Mouse (Mus musculus) G1E (cell line): Measurements from ENCODE around the gene Tnni3. TPM values are rescaled to one million over a fixed set of nuclear protein-coding genes. Genes with fewer than 3 reads are reported as not detected.

Experiments used
- ATAC-seq: 2 replicates; pipeline ENCODE4 v1.8.0; 2016; ENCODE audit warnings: mild to moderate bottlenecking; ENCODE audit not compliant: insufficient number of reproducible peaks, poor library complexity, low FRiP score, severe bottlenecking; ENCODE audit errors: extremely low read depth
- DNase-seq: peaks from one replicate; pipeline ENCODE4 v3.0.0; 2012; ENCODE audit warnings: low spot score
- H3K27me3 ChIP-seq: 2 replicates; pipeline ENCODE4 v1.6.1; 2012; ENCODE audit warnings: mild to moderate bottlenecking, low read length, inconsistent platforms; ENCODE audit not compliant: insufficient read depth
- H3K36me3 ChIP-seq: replicated peaks from 2 replicates; pipeline ENCODE3; 2012; ENCODE audit warnings: mild to moderate bottlenecking, inconsistent platforms
- H3K4me1 ChIP-seq: 2 replicates; pipeline ENCODE4 v1.6.1; 2012; ENCODE audit warnings: low read depth, low read length, inconsistent platforms, mixed read lengths; ENCODE audit not compliant: insufficient read depth
- H3K4me3 ChIP-seq: 2 replicates; pipeline ENCODE4 v1.5.1; 2012; ENCODE audit warnings: low read depth, mild to moderate bottlenecking, inconsistent platforms, low read length, moderate library complexity, mixed read lengths
- H3K9me3 ChIP-seq: replicated peaks from 2 replicates; pipeline ENCODE4 v1.6.1; 2012; ENCODE audit warnings: inconsistent platforms
- CTCF ChIP-seq: IDR thresholded peaks from 2 replicates; pipeline ENCODE4 v1.5.1; 2012; ENCODE audit warnings: low read depth, low read length, inconsistent platforms, mixed read lengths
- GATA1 ChIP-seq: IDR thresholded peaks from 2 replicates; pipeline ENCODE4 v1.6.1; 2012; ENCODE audit warnings: borderline replicate concordance, low read length, inconsistent platforms, mixed read lengths
- GATA2 ChIP-seq: IDR thresholded peaks from 2 replicates; pipeline ENCODE4 v1.6.1; 2012; ENCODE audit warnings: low read depth, low read length, inconsistent platforms, borderline replicate concordance
- POLR2AphosphoS5 ChIP-seq: IDR thresholded peaks from 2 replicates; pipeline ENCODE4 v1.6.1; 2012; ENCODE audit warnings: low read depth, low read length, inconsistent platforms; ENCODE audit not compliant: insufficient replicate concordance
- TAL1 ChIP-seq: conservative IDR thresholded peaks from 2 replicates; pipeline ENCODE4 v1.6.1; 2012; ENCODE audit warnings: low read depth, low read length, inconsistent platforms, mixed read lengths
- polyA plus RNA-seq: library from polyadenylated mRNA; stranded (reverse); fragments of >175 nt; gene quantifications from 2 replicates; pipeline ENCODE4 v1.2.3, GENCODE M21; 2012
- total RNA-seq, 2 experiments: library from RNA; stranded (forward) in 1 of 2; stranded (reverse) in 1 of 2; fragments of 200-1000 nt in 1 of 2; fragments of >200 nt in 1 of 2; fragmentation: Nextera tagmentation in 1 of 2; gene quantifications; 2 replicates each; pipeline ENCODE4 v1.2.3; 2014 to 2017

The Tnni3 gene
- total and polyA plus RNA-seq, 3 experiments: 0.15 TPM; not detected in 2

- DNase-seq: no peak
These were observed 45.8 kb downstream of the Tnni3 start for GRCm38 (mm10) chr7:4478021-4478795.

GRCm38 (mm10) chr7:4473940-4474339 is 50.1 kb downstream of the Tnni3 start:
- ATAC-seq: no peak
- TF ChIP-seq TAL1: no peak
- no peak for TF ChIP-seq POLR2AphosphoS5
- no peak for TF ChIP-seq GATA2
- TF ChIP-seq CTCF: no peak
- no peak for TF ChIP-seq GATA1

More at GRCm38 (mm10) chr7:4478021-4478795, 45.8 kb downstream of the Tnni3 start:
- H3K9me3 ChIP-seq: no peaks in the 10 kb centered on the region
- H3K36me3 ChIP-seq: peaks cover 36% of the 10 kb centered on the region
- no peak; the same call in 1 of the 2 replicates for ATAC-seq
- peaks cover 13% of the 10 kb centered on the region for H3K4me1 ChIP-seq
- H3K4me3 ChIP-seq: peak overlapping the region; percentile 10; the same call in 1 of the 2 replicates
- TF ChIP-seq TAL1: no peak
- no peak for TF ChIP-seq GATA2
- TF ChIP-seq CTCF: no peak
- TF ChIP-seq POLR2AphosphoS5: no peak
- no peak for TF ChIP-seq GATA1
- H3K27me3 ChIP-seq: peaks cover 25% of the 10 kb centered on the region

GRCm38 (mm10) chr7:4471179-4471555 is 52.9 kb downstream of the Tnni3 start:
- Histone ChIP-seq H3K4me1 (no peaks in the 10 kb centered on the region), H3K4me3 (no peak overlapping the region), H3K9me3 (no peaks in the 10 kb centered on the region), H3K36me3 (no peaks in the 10 kb centered on the region), H3K27me3 (peaks cover 24% of the 10 kb centered on the region)
- no peak for ATAC-seq
- DNase-seq: no peak
- TF ChIP-seq GATA1 (no peak), GATA2 (no peak), CTCF (no peak), TAL1 (no peak), POLR2AphosphoS5 (no peak)

More at GRCm38 (mm10) chr7:4473940-4474339, 50.1 kb downstream of the Tnni3 start:
- H3K36me3 ChIP-seq: no peaks in the 10 kb centered on the region
- H3K9me3 ChIP-seq: no peaks in the 10 kb centered on the region
- peaks cover 12% of the 10 kb centered on the region for H3K4me1 ChIP-seq
- H3K4me3 ChIP-seq: no peak overlapping the region
- H3K27me3 ChIP-seq: peaks cover 34% of the 10 kb centered on the region
- no peak for DNase-seq

GRCm38 (mm10) chr7:4470275-4471178 is 53.5 kb downstream of the Tnni3 start:
- ATAC-seq: no peak
- Histone ChIP-seq H3K36me3 (no peaks in the 10 kb centered on the region), H3K4me3 (no peak overlapping the region), H3K27me3 (peaks cover 24% of the 10 kb centered on the region), H3K4me1 (no peaks in the 10 kb centered on the region), H3K9me3 (no peaks in the 10 kb centered on the region)
- TF ChIP-seq GATA1 (no peak), TAL1 (no peak), POLR2AphosphoS5 (no peak), GATA2 (no peak), CTCF (no peak)
- no peak for DNase-seq

Other genes starting within 250 kb of the Tnni3 start
- gene Ncr1, start 186.5 kb downstream of the Tnni3 start, total RNA-seq (2014; fragmentation: Nextera tagmentation): not detected in 2 replicates
- gene Ncr1, start 186.5 kb downstream of the Tnni3 start, total RNA-seq (2017): 0.05 TPM in 1 of 2 replicates, not detected in the other
- gene Ncr1, start 186.5 kb downstream of the Tnni3 start, polyA plus RNA-seq: not detected in 2 replicates
- gene Gp6, start 126.5 kb downstream of the Tnni3 start, total RNA-seq (2014; fragmentation: Nextera tagmentation): 3.1 and 11.8 TPM in 2 replicates
- 0.29 and 0.44 TPM in 2 replicates for gene Gp6, start 126.5 kb downstream of the Tnni3 start, total RNA-seq (2017)
- gene Gp6, start 126.5 kb downstream of the Tnni3 start, polyA plus RNA-seq: 0.05 and 0.11 TPM in 2 replicates
- 9.0 and 12.3 TPM in 2 replicates for gene Rdh13, start 78.6 kb downstream of the Tnni3 start, total RNA-seq (2014; fragmentation: Nextera tagmentation)
- gene Rdh13, start 78.6 kb downstream of the Tnni3 start, total RNA-seq (2017): 14.3 and 16.7 TPM in 2 replicates
- gene Rdh13, start 78.6 kb downstream of the Tnni3 start, polyA plus RNA-seq: 5.2 and 5.4 TPM in 2 replicates
- not detected in 2 replicates for gene Eps8l1, start 63.6 kb downstream of the Tnni3 start, total RNA-seq (2014; fragmentation: Nextera tagmentation)
- 0.11 TPM in 1 of 2 replicates, not detected in the other for gene Eps8l1, start 63.6 kb downstream of the Tnni3 start, total RNA-seq (2017)
- gene Eps8l1, start 63.6 kb downstream of the Tnni3 start, polyA plus RNA-seq: not detected in 2 replicates
- gene Ppp1r12c, start 22.5 kb downstream of the Tnni3 start, total RNA-seq (2014; fragmentation: Nextera tagmentation): 91.9 and 100 TPM in 2 replicates
- 91.1 and 99.8 TPM in 2 replicates for gene Ppp1r12c, start 22.5 kb downstream of the Tnni3 start, total RNA-seq (2017)
- gene Ppp1r12c, start 22.5 kb downstream of the Tnni3 start, polyA plus RNA-seq: 135 and 173 TPM in 2 replicates
- gene Tnnt1, start 7.8 kb downstream of the Tnni3 start, total RNA-seq (2014; fragmentation: Nextera tagmentation): not detected in 2 replicates
- 0.17 TPM in 1 of 2 replicates, not detected in the other for gene Tnnt1, start 7.8 kb downstream of the Tnni3 start, total RNA-seq (2017)
- gene Tnnt1, start 7.8 kb downstream of the Tnni3 start, polyA plus RNA-seq: 0.22 and 0.35 TPM in 2 replicates
- gene Dnaaf3, start 8.2 kb upstream of the Tnni3 start, total RNA-seq (2014; fragmentation: Nextera tagmentation): not detected in 2 replicates
- gene Dnaaf3, start 8.2 kb upstream of the Tnni3 start, total RNA-seq (2017): not detected in 2 replicates
- not detected in 2 replicates for gene Dnaaf3, start 8.2 kb upstream of the Tnni3 start, polyA plus RNA-seq
- gene Syt5, start 23.3 kb upstream of the Tnni3 start, total RNA-seq (2014; fragmentation: Nextera tagmentation): not detected in 2 replicates
- not detected in 2 replicates for gene Syt5, start 23.3 kb upstream of the Tnni3 start, total RNA-seq (2017)
- gene Syt5, start 23.3 kb upstream of the Tnni3 start, polyA plus RNA-seq: not detected in 2 replicates
- gene Ptprh, start 79.8 kb upstream of the Tnni3 start, total RNA-seq (2014; fragmentation: Nextera tagmentation): not detected in 2 replicates
- gene Ptprh, start 79.8 kb upstream of the Tnni3 start, total RNA-seq (2017): 0.05 and 0.06 TPM in 2 replicates
- gene Ptprh, start 79.8 kb upstream of the Tnni3 start, polyA plus RNA-seq: not detected in 2 replicates
- gene Tmem86b, start 107.2 kb upstream of the Tnni3 start, total RNA-seq (2014; fragmentation: Nextera tagmentation): 10.3 and 40.0 TPM in 2 replicates
- gene Tmem86b, start 107.2 kb upstream of the Tnni3 start, total RNA-seq (2017): 9.3 and 10.4 TPM in 2 replicates
- 3.8 and 4.8 TPM in 2 replicates for gene Tmem86b, start 107.2 kb upstream of the Tnni3 start, polyA plus RNA-seq
- 97.4 and 108 TPM in 2 replicates for gene Ppp6r1, start 134.8 kb upstream of the Tnni3 start, total RNA-seq (2014; fragmentation: Nextera tagmentation)
- gene Ppp6r1, start 134.8 kb upstream of the Tnni3 start, total RNA-seq (2017): 90.5 and 90.7 TPM in 2 replicates
- 208 and 223 TPM in 2 replicates for gene Ppp6r1, start 134.8 kb upstream of the Tnni3 start, polyA plus RNA-seq
- 55.3 and 67.8 TPM in 2 replicates for gene Hspbp1, start 160.8 kb upstream of the Tnni3 start, total RNA-seq (2014; fragmentation: Nextera tagmentation)
- 26.5 and 30.6 TPM in 2 replicates for gene Hspbp1, start 160.8 kb upstream of the Tnni3 start, total RNA-seq (2017)
- gene Hspbp1, start 160.8 kb upstream of the Tnni3 start, polyA plus RNA-seq: 124 and 152 TPM in 2 replicates
- gene Brsk1, start 166.4 kb upstream of the Tnni3 start, total RNA-seq (2014; fragmentation: Nextera tagmentation): not detected in 2 replicates
- gene Brsk1, start 166.4 kb upstream of the Tnni3 start, total RNA-seq (2017): 0.44 TPM in 1 of 2 replicates, not detected in the other
- not detected in 2 replicates for gene Brsk1, start 166.4 kb upstream of the Tnni3 start, polyA plus RNA-seq
- gene Tmem150b, start 201.0 kb upstream of the Tnni3 start, total RNA-seq (2014; fragmentation: Nextera tagmentation): 1.1 and 1.7 TPM in 2 replicates
- gene Tmem150b, start 201.0 kb upstream of the Tnni3 start, total RNA-seq (2017): 1.2 and 1.7 TPM in 2 replicates
- 0.11 and 0.21 TPM in 2 replicates for gene Tmem150b, start 201.0 kb upstream of the Tnni3 start, polyA plus RNA-seq
- 79.7 and 108 TPM in 2 replicates for gene Kmt5c, start 215.9 kb upstream of the Tnni3 start, total RNA-seq (2014; fragmentation: Nextera tagmentation)
- gene Kmt5c, start 215.9 kb upstream of the Tnni3 start, total RNA-seq (2017): 34.8 and 39.0 TPM in 2 replicates
- gene Kmt5c, start 215.9 kb upstream of the Tnni3 start, polyA plus RNA-seq: 232 and 325 TPM in 2 replicates
- gene Cox6b2, start 228.9 kb upstream of the Tnni3 start, total RNA-seq (2014; fragmentation: Nextera tagmentation): 4.2 and 5.3 TPM in 2 replicates
- 1.0 and 2.0 TPM in 2 replicates for gene Cox6b2, start 228.9 kb upstream of the Tnni3 start, total RNA-seq (2017)
- gene Cox6b2, start 228.9 kb upstream of the Tnni3 start, polyA plus RNA-seq: 7.8 and 8.0 TPM in 2 replicates
- not detected in 2 replicates for gene Fam71e2, start 247.1 kb upstream of the Tnni3 start, total RNA-seq (2014; fragmentation: Nextera tagmentation)
- gene Fam71e2, start 247.1 kb upstream of the Tnni3 start, total RNA-seq (2017): 0.05 and 0.06 TPM in 2 replicates
- gene Fam71e2, start 247.1 kb upstream of the Tnni3 start, polyA plus RNA-seq: not detected in 2 replicates